Mouse (Mus musculus) embryo, embryonic 11.5 days (tissue): ENCODE results near the gene Rpl15.
"Not testable (repeated sequence)": the region's sequence is repeated elsewhere in the genome, so short reads cannot be mapped to it uniquely, and the experiment has no call there.

Experiments used
- DNase-seq: peaks from one replicate; pipeline ENCODE4 v3.0.0-alpha.2; 2012; ENCODE audit warnings: low read depth, low spot score

Gene Rpl15

GRCm38 (mm10) chr14:18241786-18242185, 29.4 kb downstream of the Rpl15 start:
- no peak for DNase-seq

GRCm38 (mm10) chr14:18240132-18240531, 31.1 kb downstream of the Rpl15 start:
- DNase-seq: no peak

GRCm38 (mm10) chr14:18238750-18239731, 32.1 kb downstream of the Rpl15 start, which contains the start of gene Nr1d2:
Gene Nr1d2 (minus strand): TSS chr14:18239127.
- DNase-seq: peak; percentile 97

GRCm38 (mm10) chr14:18238131-18238749, 33.0 kb downstream of the Rpl15 start:
- peak; percentile 92 for DNase-seq

GRCm38 (mm10) chr14:18237381-18237780, 33.8 kb downstream of the Rpl15 start:
- DNase-seq: no peak

- not testable (repeated sequence) for DNase-seq
These were observed 34.5 kb downstream of the Rpl15 start for GRCm38 (mm10) chr14:18236496-18237235.

- DNase-seq: no peak
These were observed 36.9 kb downstream of the Rpl15 start for GRCm38 (mm10) chr14:18233981-18234960.

- no peak for DNase-seq
These were observed 38.1 kb downstream of the Rpl15 start for GRCm38 (mm10) chr14:18233076-18233475.

- not testable (repeated sequence) for DNase-seq
These were observed 39.3 kb downstream of the Rpl15 start for GRCm38 (mm10) chr14:18231866-18232265.

GRCm38 (mm10) chr14:18229751-18230150, 41.4 kb downstream of the Rpl15 start:
- not testable (repeated sequence) for DNase-seq

- DNase-seq: not testable (repeated sequence)
These were observed 45.0 kb downstream of the Rpl15 start for GRCm38 (mm10) chr14:18226181-18226580.

- DNase-seq: not testable (repeated sequence)
These were observed 45.8 kb downstream of the Rpl15 start for GRCm38 (mm10) chr14:18225431-18225830.

GRCm38 (mm10) chr14:18221977-18222376, 49.2 kb downstream of the Rpl15 start:
- no peak for DNase-seq
